Mouse (Mus musculus): ENCODE results near the gene S100a1. TPM values are rescaled to one million over a fixed set of nuclear protein-coding genes. Genes with fewer than 3 reads are reported as not detected.

The S100a1 gene
- polyA plus RNA-seq, 1 experiment from 2014 or later = 8.4 TPM

DNA sequence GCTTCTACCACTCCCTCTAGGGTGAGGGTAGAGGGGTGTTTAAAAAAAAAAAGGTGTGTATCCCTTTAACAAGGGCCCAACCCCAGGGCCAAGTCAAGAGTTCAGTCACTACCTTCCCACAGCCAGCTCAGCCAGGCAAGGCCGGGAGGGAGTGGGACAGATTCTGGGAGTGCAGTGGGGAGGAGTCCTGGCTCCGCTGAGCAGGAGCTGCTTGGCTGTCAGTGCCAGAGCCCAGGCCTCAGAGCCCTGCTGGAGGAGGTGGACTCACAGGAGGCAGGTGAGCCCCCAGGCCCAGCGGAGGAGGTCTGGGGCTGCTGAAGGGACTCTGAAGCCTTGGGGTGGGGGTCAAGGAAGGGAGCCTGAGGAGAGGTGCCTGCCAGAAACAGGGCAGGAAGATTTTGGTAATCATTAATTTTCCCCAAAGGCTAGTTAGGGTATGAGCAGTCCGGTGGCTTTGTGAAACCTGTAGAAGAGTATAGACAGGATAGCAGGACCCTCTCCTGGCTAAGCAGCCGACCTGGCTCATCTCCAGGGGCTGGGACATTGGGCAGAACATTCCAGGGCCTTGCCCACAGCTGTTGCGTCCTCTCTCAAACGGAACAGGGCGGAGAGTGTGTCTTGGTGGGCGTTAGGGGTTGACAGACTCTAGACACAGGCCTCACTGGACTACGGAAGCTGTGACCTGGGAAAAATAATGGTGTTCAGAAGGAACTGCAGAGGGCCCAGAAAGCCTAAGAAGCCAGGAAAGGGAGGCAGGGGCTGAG, 23.1 kb upstream of the S100a1 start, which contains the start of gene S100a16:
TSS of gene S100a16 (plus strand) at position 114 of the 764 bp plus-strand sequence.
- DNase-seq (ENCODE audit: low spot score) (no peak), ATAC-seq (ENCODE audit: low FRiP score) (no peak)
- Histone ChIP-seq H3K27ac (ENCODE audit: low read depth, low read length) (no peak within 1 kb of the TSS), H3K9ac (ENCODE audit: low read depth, low read length) (no peak within 1 kb of the TSS), H3K36me3 (ENCODE audit: control insufficient read depth, insufficient read depth, low read length) (no peaks in the 10 kb centered on the region), H3K9me3 (ENCODE audit: control insufficient read depth, low read length) (no peaks in the 10 kb centered on the region), H3K4me2 (replicated peaks; ENCODE audit: low read depth, low read length) (no peak within 1 kb of the TSS), H3K4me3 (ENCODE audit: low read depth, low read length) (no peak within 1 kb of the TSS), H3K27me3 (ENCODE audit: control insufficient read depth, insufficient read depth, low read length) (no peaks in the 10 kb centered on the region), H3K4me1 (replicated peaks; ENCODE audit: control insufficient read depth, insufficient read depth, low read length) (no peaks in the 10 kb centered on the region)
- 41% methylated on average over 10 of the region's 10 CpGs for WGBS

DNA sequence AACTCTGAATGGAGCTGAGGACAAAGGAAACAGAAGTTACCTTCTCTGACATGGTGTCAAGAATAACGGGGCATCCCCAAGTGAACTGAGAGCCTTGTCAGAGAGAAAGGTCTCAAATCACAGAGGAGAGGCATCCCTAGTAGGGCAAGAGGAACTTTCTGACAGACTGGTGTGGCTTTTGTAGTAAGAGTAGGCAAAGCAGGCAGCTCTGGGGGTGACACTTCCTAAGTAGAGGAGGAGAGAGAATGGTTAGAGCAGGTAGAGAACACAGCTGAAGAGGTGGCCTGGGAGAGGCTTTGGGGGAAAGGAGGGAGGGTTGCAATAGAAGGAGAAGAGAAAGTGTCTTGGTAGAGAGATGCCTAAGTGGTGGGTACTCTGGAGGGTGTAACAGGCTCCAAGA, 21.3 kb upstream of the S100a1 start:
- no peaks in the 10 kb centered on the region for H3K27me3 ChIP-seq (ENCODE audit: control insufficient read depth, insufficient read depth, low read length)
- H3K27ac ChIP-seq (ENCODE audit: low read depth, low read length) = no peak overlapping the region
- no peaks in the 10 kb centered on the region for H3K9me3 ChIP-seq (ENCODE audit: control insufficient read depth, low read length)
- 50% methylated on average over 1 of the region's 1 CpGs for WGBS
- DNase-seq (ENCODE audit: low spot score) (no peak), ATAC-seq (ENCODE audit: low FRiP score) (no peak)
- no peaks in the 10 kb centered on the region for H3K36me3 ChIP-seq (ENCODE audit: control insufficient read depth, insufficient read depth, low read length)
- no peak overlapping the region for H3K4me3 ChIP-seq (ENCODE audit: low read depth, low read length)
- no peak overlapping the region for H3K4me2 ChIP-seq (replicated peaks; ENCODE audit: low read depth, low read length)
- no peak overlapping the region for H3K9ac ChIP-seq (ENCODE audit: low read depth, low read length)
- no peaks in the 10 kb centered on the region for H3K4me1 ChIP-seq (replicated peaks; ENCODE audit: control insufficient read depth, insufficient read depth, low read length)

DNA sequence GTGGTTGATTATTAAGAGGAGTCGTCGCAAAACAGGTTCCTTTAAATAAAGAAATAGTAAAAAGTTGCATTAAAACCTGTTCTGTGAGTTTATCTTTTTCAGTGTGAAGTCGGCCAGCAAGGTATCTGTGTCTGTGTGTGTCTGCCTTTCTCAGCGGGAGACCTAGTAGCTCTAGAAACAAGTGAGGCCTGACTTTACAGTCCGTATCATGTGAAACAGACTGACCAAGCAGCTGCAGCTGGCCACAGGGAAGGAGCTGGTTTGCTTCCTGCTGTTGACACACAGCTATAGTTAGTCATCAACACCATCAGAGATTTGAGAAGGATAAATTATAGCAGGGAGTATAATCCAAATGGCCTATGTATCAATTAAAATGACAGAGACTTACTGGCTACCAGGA, 17.5 kb upstream of the S100a1 start:
- H3K27ac ChIP-seq (ENCODE audit: low read depth, low read length) = no peak overlapping the region
- no peak overlapping the region for H3K4me3 ChIP-seq (ENCODE audit: low read depth, low read length)
- no peak for DNase-seq (ENCODE audit: low spot score)
- no peak overlapping the region for H3K9ac ChIP-seq (ENCODE audit: low read depth, low read length)
- no peaks in the 10 kb centered on the region for H3K9me3 ChIP-seq (ENCODE audit: control insufficient read depth, low read length)
- no peaks in the 10 kb centered on the region for H3K4me1 ChIP-seq (replicated peaks; ENCODE audit: control insufficient read depth, insufficient read depth, low read length)
- 68% methylated on average over 5 of the region's 5 CpGs for WGBS
- no peak for ATAC-seq (ENCODE audit: low FRiP score)
- no peaks in the 10 kb centered on the region for H3K36me3 ChIP-seq (ENCODE audit: control insufficient read depth, insufficient read depth, low read length)
- H3K27me3 ChIP-seq (ENCODE audit: control insufficient read depth, insufficient read depth, low read length) = no peaks in the 10 kb centered on the region
- no peak overlapping the region for H3K4me2 ChIP-seq (replicated peaks; ENCODE audit: low read depth, low read length)

DNA sequence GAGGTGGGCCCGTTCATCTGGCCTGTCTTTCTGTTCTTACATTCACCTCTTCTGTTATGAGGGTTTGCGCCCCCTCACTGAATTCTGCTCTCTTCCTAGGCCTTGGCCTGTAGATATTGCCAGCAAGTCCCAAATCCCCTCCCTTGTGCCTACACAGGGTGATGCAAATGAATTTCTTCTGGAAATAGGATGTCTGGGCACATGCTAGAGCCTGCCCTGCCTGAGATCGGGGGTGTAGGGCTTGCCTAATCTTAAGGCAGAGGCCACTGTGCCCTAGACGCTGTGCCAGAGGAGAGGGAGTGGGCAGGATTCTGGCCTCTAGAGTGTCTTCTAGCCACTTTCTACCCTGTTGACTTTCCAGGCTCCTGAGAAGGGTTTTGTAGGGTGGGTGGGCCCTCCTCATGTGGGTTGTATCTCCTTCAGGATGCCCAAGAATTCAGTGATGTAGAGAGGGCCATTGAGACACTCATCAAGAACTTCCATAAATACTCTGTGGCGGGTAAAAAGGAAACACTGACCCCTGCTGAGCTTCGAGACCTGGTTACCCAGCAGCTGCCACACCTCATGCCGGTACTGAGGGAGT, 13.2 kb upstream of the S100a1 start:
- 87% methylated on average over 7 of the region's 7 CpGs for WGBS
- ATAC-seq (ENCODE audit: low FRiP score) = no peak

DNA sequence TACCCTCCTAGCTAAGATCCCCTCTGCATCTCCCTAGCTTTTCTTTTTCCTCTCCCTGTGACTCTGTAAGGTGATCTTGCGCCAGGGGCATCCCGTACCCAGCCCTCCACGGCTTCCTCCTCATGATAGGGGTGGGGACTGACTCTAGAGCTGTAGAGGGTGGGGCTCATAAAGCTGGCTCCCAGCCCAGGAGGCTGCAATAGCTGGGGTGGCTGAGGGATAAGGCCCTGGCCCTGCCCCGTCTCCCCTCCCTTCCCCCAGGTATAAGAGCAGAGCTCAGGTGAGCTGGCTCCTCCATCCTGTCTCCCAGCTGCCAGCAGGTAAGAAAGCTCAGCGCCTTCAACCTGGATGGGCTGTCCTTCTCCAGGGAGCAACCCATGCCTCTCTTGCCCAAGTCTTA, 12.4 kb upstream of the S100a1 start, which contains the start of gene S100a14:
TSS of gene S100a14 (plus strand) at position 277 of the 400 bp plus-strand sequence.
- ATAC-seq (ENCODE audit: low FRiP score) = no peak
- no peak within 1 kb of the TSS for H3K27ac ChIP-seq (ENCODE audit: low read depth, low read length)
- H3K9me3 ChIP-seq (ENCODE audit: control insufficient read depth, low read length) = no peaks in the 10 kb centered on the region
- H3K36me3 ChIP-seq (ENCODE audit: control insufficient read depth, insufficient read depth, low read length) = no peaks in the 10 kb centered on the region
- no peak for DNase-seq (ENCODE audit: low spot score)
- H3K9ac ChIP-seq (ENCODE audit: low read depth, low read length) = no peak within 1 kb of the TSS
- H3K27me3 ChIP-seq (ENCODE audit: control insufficient read depth, insufficient read depth, low read length) = no peaks in the 10 kb centered on the region
- no peak within 1 kb of the TSS for H3K4me2 ChIP-seq (replicated peaks; ENCODE audit: low read depth, low read length)
- no peaks in the 10 kb centered on the region for H3K4me1 ChIP-seq (replicated peaks; ENCODE audit: control insufficient read depth, insufficient read depth, low read length)
- WGBS = 75% methylated on average over 5 of the region's 5 CpGs
- H3K4me3 ChIP-seq (ENCODE audit: low read depth, low read length) = no peak within 1 kb of the TSS

More for the DNA sequence above, 13.2 kb upstream of the S100a1 start:
- no peak overlapping the region for H3K27ac ChIP-seq (ENCODE audit: low read depth, low read length)
- no peak overlapping the region for H3K4me2 ChIP-seq (replicated peaks; ENCODE audit: low read depth, low read length)
- H3K27me3 ChIP-seq (ENCODE audit: control insufficient read depth, insufficient read depth, low read length) = no peaks in the 10 kb centered on the region
- no peaks in the 10 kb centered on the region for H3K9me3 ChIP-seq (ENCODE audit: control insufficient read depth, low read length)
- H3K4me1 ChIP-seq (replicated peaks; ENCODE audit: control insufficient read depth, insufficient read depth, low read length) = no peaks in the 10 kb centered on the region
- no peaks in the 10 kb centered on the region for H3K36me3 ChIP-seq (ENCODE audit: control insufficient read depth, insufficient read depth, low read length)
- DNase-seq (ENCODE audit: low spot score) = no peak
- no peak overlapping the region for H3K9ac ChIP-seq (ENCODE audit: low read depth, low read length)
- no peak overlapping the region for H3K4me3 ChIP-seq (ENCODE audit: low read depth, low read length)

DNA sequence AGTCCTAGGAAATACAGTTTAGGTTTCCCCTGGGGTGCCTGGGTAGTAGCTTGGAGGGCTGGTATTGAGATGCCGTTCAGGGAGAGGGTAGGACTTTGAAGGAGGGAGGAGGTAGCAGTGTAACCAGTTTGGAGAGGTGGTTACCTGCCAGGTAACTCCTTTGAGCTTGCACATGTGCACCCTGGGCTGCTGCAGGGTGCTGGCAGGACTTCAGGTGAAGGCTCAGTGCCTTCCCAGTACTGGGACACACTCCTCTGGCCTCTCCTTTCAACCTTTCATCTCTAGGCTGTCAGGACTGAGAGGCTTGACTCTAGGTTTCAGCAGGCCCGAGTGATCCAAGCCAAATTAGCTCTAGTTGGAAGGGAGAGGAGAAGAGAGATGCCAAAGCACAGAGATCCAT, 11.9 kb upstream of the S100a1 start:
- H3K4me1 ChIP-seq (replicated peaks; ENCODE audit: control insufficient read depth, insufficient read depth, low read length) = no peaks in the 10 kb centered on the region
- no peaks in the 10 kb centered on the region for H3K27me3 ChIP-seq (ENCODE audit: control insufficient read depth, insufficient read depth, low read length)
- H3K9ac ChIP-seq (ENCODE audit: low read depth, low read length) = no peak overlapping the region
- ATAC-seq (ENCODE audit: low FRiP score) (no peak), DNase-seq (ENCODE audit: low spot score) (no peak)
- no peak overlapping the region for H3K27ac ChIP-seq (ENCODE audit: low read depth, low read length)
- no peak overlapping the region for H3K4me2 ChIP-seq (replicated peaks; ENCODE audit: low read depth, low read length)
- no peaks in the 10 kb centered on the region for H3K36me3 ChIP-seq (ENCODE audit: control insufficient read depth, insufficient read depth, low read length)
- no peaks in the 10 kb centered on the region for H3K9me3 ChIP-seq (ENCODE audit: control insufficient read depth, low read length)
- H3K4me3 ChIP-seq (ENCODE audit: low read depth, low read length) = no peak overlapping the region
- 87% methylated on average over 2 of the region's 2 CpGs for WGBS

DNA sequence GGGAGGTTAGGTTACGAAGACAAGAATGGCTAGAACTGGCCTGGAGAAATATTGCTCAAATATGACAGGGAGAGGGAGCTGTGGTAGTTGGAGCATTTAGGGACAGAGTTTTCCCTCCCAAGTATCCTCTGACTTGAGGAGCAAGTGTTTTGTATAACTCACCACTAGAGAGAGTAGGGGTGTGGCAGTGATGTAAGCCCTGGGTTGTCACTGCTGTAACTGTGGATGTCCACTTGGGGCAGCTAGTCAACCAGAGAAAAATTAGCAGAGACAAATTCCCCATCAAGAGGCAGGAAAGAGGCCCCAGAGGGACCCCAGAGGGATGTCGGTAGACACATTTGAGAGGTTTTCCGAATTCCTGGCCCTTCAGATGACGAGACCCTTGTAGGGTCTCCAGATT, 11.2 kb upstream of the S100a1 start:
- Histone ChIP-seq H3K4me2 (replicated peaks; ENCODE audit: low read depth, low read length) (no peak overlapping the region), H3K4me3 (ENCODE audit: low read depth, low read length) (no peak overlapping the region), H3K4me1 (replicated peaks; ENCODE audit: control insufficient read depth, insufficient read depth, low read length) (no peaks in the 10 kb centered on the region), H3K9me3 (ENCODE audit: control insufficient read depth, low read length) (no peaks in the 10 kb centered on the region), H3K27me3 (ENCODE audit: control insufficient read depth, insufficient read depth, low read length) (no peaks in the 10 kb centered on the region), H3K36me3 (ENCODE audit: control insufficient read depth, insufficient read depth, low read length) (no peaks in the 10 kb centered on the region), H3K27ac (ENCODE audit: low read depth, low read length) (no peak overlapping the region), H3K9ac (ENCODE audit: low read depth, low read length) (no peak overlapping the region)
- WGBS = 65% methylated on average over 4 of the region's 4 CpGs
- DNase-seq (ENCODE audit: low spot score) (peak; percentile 39), ATAC-seq (ENCODE audit: low FRiP score) (no peak)

DNA sequence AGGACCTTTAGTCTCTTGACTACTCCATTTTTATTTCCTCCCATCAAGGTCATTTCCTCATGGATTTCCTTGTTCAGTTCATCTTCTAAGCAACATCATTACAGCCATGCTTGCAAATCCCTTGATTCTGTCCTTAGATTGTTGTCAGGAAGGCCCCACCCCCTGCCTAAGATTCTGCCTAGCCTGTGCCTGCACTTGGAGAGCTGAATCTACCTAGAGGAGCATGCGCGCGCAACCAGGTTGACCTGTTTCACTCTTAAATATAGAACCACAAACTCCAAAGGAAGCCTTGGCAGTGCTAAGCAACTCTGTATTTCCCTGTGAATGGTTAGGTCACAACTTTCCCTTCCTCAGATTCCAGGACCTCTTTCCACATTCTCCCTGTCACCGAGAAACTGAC, 3.5 kb upstream of the S100a1 start:
- Histone ChIP-seq H3K27ac (ENCODE audit: low read depth, low read length) (no peak overlapping the region), H3K9me3 (ENCODE audit: control insufficient read depth, low read length) (no peaks in the 10 kb centered on the region), H3K4me2 (replicated peaks; ENCODE audit: low read depth, low read length) (no peak overlapping the region), H3K4me1 (replicated peaks; ENCODE audit: control insufficient read depth, insufficient read depth, low read length) (peaks cover 6% of the 10 kb centered on the region; the same call in 1 of the 2 replicates), H3K9ac (ENCODE audit: low read depth, low read length) (no peak overlapping the region), H3K36me3 (ENCODE audit: control insufficient read depth, insufficient read depth, low read length) (no peaks in the 10 kb centered on the region), H3K27me3 (ENCODE audit: control insufficient read depth, insufficient read depth, low read length) (no peaks in the 10 kb centered on the region), H3K4me3 (ENCODE audit: low read depth, low read length) (no peak overlapping the region)
- no peak for ATAC-seq (ENCODE audit: low FRiP score)
- DNase-seq (ENCODE audit: low spot score) = no peak
- WGBS = 86% methylated on average over 4 of the region's 4 CpGs

DNA sequence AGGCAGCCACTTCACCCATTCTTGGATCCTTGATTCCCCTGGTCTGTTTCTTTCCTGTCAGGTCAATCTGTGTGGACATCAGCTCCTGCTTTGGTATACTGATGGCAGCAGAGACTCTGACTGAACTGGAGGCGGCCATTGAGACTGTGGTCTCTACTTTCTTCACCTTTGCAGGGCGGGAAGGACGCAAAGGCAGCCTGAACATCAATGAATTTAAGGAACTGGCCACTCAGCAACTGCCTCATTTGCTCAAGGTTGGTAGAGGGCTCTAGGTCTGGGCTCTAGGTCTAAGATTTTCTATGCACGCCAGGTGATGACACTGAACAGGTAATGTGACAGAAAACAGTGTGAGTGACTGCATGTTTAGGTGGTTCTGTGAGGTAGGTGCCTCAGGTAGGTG, 1.6 kb upstream of the S100a1 start:
- no peak overlapping the region for H3K4me2 ChIP-seq (replicated peaks; ENCODE audit: low read depth, low read length)
- WGBS = 90% methylated on average over 4 of the region's 4 CpGs
- ATAC-seq (ENCODE audit: low FRiP score) = no peak

More for the DNA sequence above, 1.6 kb upstream of the S100a1 start:
- no peak overlapping the region for H3K4me3 ChIP-seq (ENCODE audit: low read depth, low read length)
- no peak for DNase-seq (ENCODE audit: low spot score)
- H3K27ac ChIP-seq (ENCODE audit: low read depth, low read length) = no peak overlapping the region
- H3K27me3 ChIP-seq (ENCODE audit: control insufficient read depth, insufficient read depth, low read length) = no peaks in the 10 kb centered on the region
- H3K9me3 ChIP-seq (ENCODE audit: control insufficient read depth, low read length) = no peaks in the 10 kb centered on the region
- no peaks in the 10 kb centered on the region for H3K36me3 ChIP-seq (ENCODE audit: control insufficient read depth, insufficient read depth, low read length)
- no peak overlapping the region for H3K9ac ChIP-seq (ENCODE audit: low read depth, low read length)
- H3K4me1 ChIP-seq (replicated peaks; ENCODE audit: control insufficient read depth, insufficient read depth, low read length) = peaks cover 6% of the 10 kb centered on the region; the same call in 1 of the 2 replicates
